Mouse (Mus musculus) E14TG2a.4 (cell line): ENCODE measurements around the gene Maged2.

ENCODE experiments used
- CTCF ChIP-seq: conservative IDR thresholded peaks from 2 replicates; pipeline ENCODE4 v1.5.1; 2014; ENCODE audit warnings: low read length
- NANOG ChIP-seq: IDR thresholded peaks from 2 replicates; pipeline ENCODE4 v1.6.1; 2014; ENCODE audit warnings: borderline replicate concordance, low read length, mixed read lengths

GRCm38 (mm10) chrX:150814139-150814469 lies at the start of gene Maged2:
- TF ChIP-seq CTCF (no peak), NANOG (no peak)
